Mouse (Mus musculus): ENCODE results near the gene Gpn3. TPM values are rescaled to one million over a fixed set of nuclear protein-coding genes. Genes with fewer than 3 reads are reported as not detected.
A peak's percentile ranks its signal among the peaks of the same experiment; 100 is the strongest.
"Not testable (repeated sequence)": the region's sequence is repeated elsewhere in the genome, so short reads cannot be mapped to it uniquely, and the experiment has no call there.

The Gpn3 gene
- polyA plus RNA-seq, 1 experiment = 46.5 TPM

GRCm38 (mm10) chr5:122411892-122412291 lies 40.2 kb downstream of the Gpn3 start:
- TF ChIP-seq POLR2A (IDR thresholded peaks at IDR 0.05; ENCODE audit: borderline replicate concordance, insufficient read depth, low read length) (no peak), CTCF (IDR thresholded peaks at IDR 0.05; ENCODE audit: borderline replicate concordance, insufficient read depth, low read depth, low read length) (no peak)
- no peaks in the 10 kb centered on the region for H3K4me1 ChIP-seq (ENCODE audit: control insufficient read depth, insufficient read depth, low read length)
- no peak overlapping the region for H3K27ac ChIP-seq (ENCODE audit: insufficient read depth, low read length)
- DNase-seq = no peak
- H3K27me3 ChIP-seq (ENCODE audit: control insufficient read depth, insufficient read depth, low read length) = no peaks in the 10 kb centered on the region; the same call in 1 of the 2 replicates
- no peak overlapping the region for H3K4me3 ChIP-seq (replicated peaks; ENCODE audit: insufficient read depth, low read depth, low read length)
- WGBS = 77% methylated on average over 5 of the region's 5 CpGs

- DNase-seq = no peak
- TF ChIP-seq POLR2A (IDR thresholded peaks at IDR 0.05; ENCODE audit: borderline replicate concordance, insufficient read depth, low read length) (no peak), CTCF (IDR thresholded peaks at IDR 0.05; ENCODE audit: borderline replicate concordance, insufficient read depth, low read depth, low read length) (no peak)
- Histone ChIP-seq H3K4me1 (ENCODE audit: control insufficient read depth, insufficient read depth, low read length) (no peaks in the 10 kb centered on the region), H3K27me3 (ENCODE audit: control insufficient read depth, insufficient read depth, low read length) (no peaks in the 10 kb centered on the region; the same call in 1 of the 2 replicates), H3K27ac (ENCODE audit: insufficient read depth, low read length) (no peak overlapping the region), H3K4me3 (replicated peaks; ENCODE audit: insufficient read depth, low read depth, low read length) (no peak overlapping the region)
- 57% methylated on average over 6 of the region's 6 CpGs for WGBS
Measured at GRCm38 (mm10) chr5:122412826-122413225, 41.1 kb downstream of the Gpn3 start.

GRCm38 (mm10) chr5:122414351-122414750 lies 42.7 kb downstream of the Gpn3 start:
- Histone ChIP-seq H3K4me1 (ENCODE audit: control insufficient read depth, insufficient read depth, low read length) (no peaks in the 10 kb centered on the region), H3K27me3 (ENCODE audit: control insufficient read depth, insufficient read depth, low read length) (no peaks in the 10 kb centered on the region; the same call in 1 of the 2 replicates), H3K27ac (ENCODE audit: insufficient read depth, low read length) (no peak overlapping the region), H3K4me3 (replicated peaks; ENCODE audit: insufficient read depth, low read depth, low read length) (no peak overlapping the region)
- DNase-seq = no peak
- 57% methylated on average over 5 of the region's 5 CpGs for WGBS
- TF ChIP-seq CTCF (IDR thresholded peaks at IDR 0.05; ENCODE audit: borderline replicate concordance, insufficient read depth, low read depth, low read length) (no peak), POLR2A (IDR thresholded peaks at IDR 0.05; ENCODE audit: borderline replicate concordance, insufficient read depth, low read length) (no peak)

GRCm38 (mm10) chr5:122415465-122415864 lies 43.8 kb downstream of the Gpn3 start:
- 84% methylated on average over 12 of the region's 12 CpGs for WGBS
- H3K27ac ChIP-seq (ENCODE audit: insufficient read depth, low read length) = no peak overlapping the region
- DNase-seq = no peak
- TF ChIP-seq CTCF (IDR thresholded peaks at IDR 0.05; ENCODE audit: borderline replicate concordance, insufficient read depth, low read depth, low read length) (no peak), POLR2A (IDR thresholded peaks at IDR 0.05; ENCODE audit: borderline replicate concordance, insufficient read depth, low read length) (no peak)
- H3K4me1 ChIP-seq (ENCODE audit: control insufficient read depth, insufficient read depth, low read length) = no peaks in the 10 kb centered on the region
- no peak overlapping the region for H3K4me3 ChIP-seq (replicated peaks; ENCODE audit: insufficient read depth, low read depth, low read length)
- H3K27me3 ChIP-seq (ENCODE audit: control insufficient read depth, insufficient read depth, low read length) = no peaks in the 10 kb centered on the region; the same call in 1 of the 2 replicates

- H3K27me3 ChIP-seq (ENCODE audit: control insufficient read depth, insufficient read depth, low read length); H3K27ac ChIP-seq (ENCODE audit: insufficient read depth, low read length); H3K4me3 ChIP-seq (replicated peaks; ENCODE audit: insufficient read depth, low read depth, low read length); H3K4me1 ChIP-seq (ENCODE audit: control insufficient read depth, insufficient read depth, low read length); DNase-seq: not testable (repeated sequence)
- WGBS = 55% methylated on average over 4 of the region's 4 CpGs
Measured at GRCm38 (mm10) chr5:122420676-122421075, 49.0 kb downstream of the Gpn3 start.

- no peak for TF ChIP-seq POLR2A (IDR thresholded peaks at IDR 0.05; ENCODE audit: borderline replicate concordance, insufficient read depth, low read length)
- TF ChIP-seq CTCF (IDR thresholded peaks at IDR 0.05; ENCODE audit: borderline replicate concordance, insufficient read depth, low read depth, low read length) = no peak
- WGBS = 18% methylated on average over 17 of the region's 17 CpGs
Measured at GRCm38 (mm10) chr5:122421271-122422068, 49.8 kb downstream of the Gpn3 start, which contains the start of gene Anapc7. Gene Anapc7 (plus strand): TSS chr5:122421693.

GRCm38 (mm10) chr5:122422071-122422964 lies 50.6 kb downstream of the Gpn3 start:
- H3K27ac ChIP-seq (ENCODE audit: insufficient read depth, low read length) = peak overlapping the region; percentile 70
- no peaks in the 10 kb centered on the region for H3K27me3 ChIP-seq (ENCODE audit: control insufficient read depth, insufficient read depth, low read length)
- under 1% methylated on average over 73 of the region's 73 CpGs for WGBS
- peak; percentile 83 to 91 for DNase-seq
- H3K4me3 ChIP-seq (replicated peaks; ENCODE audit: insufficient read depth, low read depth, low read length) = peak overlapping the region; percentile 94
- TF ChIP-seq CTCF (IDR thresholded peaks at IDR 0.05; ENCODE audit: borderline replicate concordance, insufficient read depth, low read depth, low read length) = no peak; the same call in 1 of the 2 replicates
- peak; percentile 46; the same call in 1 of the 2 replicates for TF ChIP-seq POLR2A (IDR thresholded peaks at IDR 0.05; ENCODE audit: borderline replicate concordance, insufficient read depth, low read length)
- H3K4me1 ChIP-seq (ENCODE audit: control insufficient read depth, insufficient read depth, low read length) = no peaks in the 10 kb centered on the region

More at GRCm38 (mm10) chr5:122421271-122422068, 49.8 kb downstream of the Gpn3 start, which contains the start of gene Anapc7:
- Histone ChIP-seq H3K27me3 (ENCODE audit: control insufficient read depth, insufficient read depth, low read length) (no peaks in the 10 kb centered on the region), H3K27ac (ENCODE audit: insufficient read depth, low read length) (peak within 1 kb of the TSS; percentile 70), H3K4me3 (replicated peaks; ENCODE audit: insufficient read depth, low read depth, low read length) (peak within 1 kb of the TSS; percentile 94), H3K4me1 (ENCODE audit: control insufficient read depth, insufficient read depth, low read length) (no peaks in the 10 kb centered on the region)
- DNase-seq = no peak
